In genomic region chr6:51129591-51129990, GRCm38 (mm10) we compare ENCODE assay signal across 8 mouse cellular contexts.
DNase-seq lines count a peak whose midpoint lies in the region; ATAC-seq lines count a peak whose summit lies in the region.

No protein-coding gene starts in this region.

- H3K27ac ChIP-seq in heart, embryonic 11.5 days (ENCODE audit: low read depth, low read length): no peak overlapping the region
- H3K27ac ChIP-seq in limb, embryonic 15.5 days: no peak overlapping the region
- no peak overlapping the region for H3K27ac ChIP-seq in neural tube, embryonic 15.5 days (replicated peaks)

- 82% methylated on average over 14 of the region's 14 CpGs for WGBS in heart, embryonic 11.5 days (ENCODE audit: insufficient replicate concordance)
- WGBS in limb, embryonic 15.5 days: 51% methylated on average over 14 of the region's 14 CpGs
- 92% methylated on average over 14 of the region's 14 CpGs for WGBS in neural tube, embryonic 15.5 days

- DNase-seq in heart, adult 11 months: peak; percentile 98
- DNase-seq in heart, postnatal 14 days: peak; percentile 30 to 44
- peak; percentile 33 to 55 for DNase-seq in natural killer cell, adult 2 months (ENCODE audit: low spot score in 2 of 2)
- no peak for DNase-seq in Muller cell, postnatal 12 days (ENCODE audit: inconsistent ontology term)
- no peak for DNase-seq in cerebellum, postnatal 36 days

- ATAC-seq in heart, embryonic 11.5 days (replicated peaks; ENCODE audit: insufficient number of reproducible peaks, low FRiP score, low TSS enrichment): no peak
- no peak for ATAC-seq in limb, embryonic 15.5 days (ENCODE audit: insufficient number of reproducible peaks, low FRiP score, low TSS enrichment, low read depth)
- ATAC-seq in neural tube, embryonic 15.5 days (ENCODE audit: low FRiP score): no peak

- H3K27me3 ChIP-seq in heart, embryonic 11.5 days (ENCODE audit: control insufficient read depth, insufficient read depth, low read length): no peaks in the 10 kb centered on the region
- H3K27me3 ChIP-seq in limb, embryonic 15.5 days: no peaks in the 10 kb centered on the region
- H3K27me3 ChIP-seq in neural tube, embryonic 15.5 days (replicated peaks): no peaks in the 10 kb centered on the region

- H3K4me2 ChIP-seq in heart, embryonic 11.5 days: no peak overlapping the region
- H3K4me2 ChIP-seq in limb, embryonic 15.5 days: peak overlapping the region; percentile 34; the same call in 1 of the 2 replicates
- H3K4me2 ChIP-seq in neural tube, embryonic 15.5 days: no peak overlapping the region

- H3K4me3 ChIP-seq in heart, embryonic 11.5 days (ENCODE audit: low read depth, low read length): no peak overlapping the region
- H3K4me3 ChIP-seq in limb, embryonic 15.5 days: peak overlapping the region; percentile 12; the same call in 1 of the 2 replicates
- no peak overlapping the region for H3K4me3 ChIP-seq in neural tube, embryonic 15.5 days (replicated peaks)

- H3K9ac ChIP-seq in heart, embryonic 11.5 days (ENCODE audit: low read depth, low read length): no peak overlapping the region
- H3K9ac ChIP-seq in limb, embryonic 15.5 days: no peak overlapping the region
- H3K9ac ChIP-seq in neural tube, embryonic 15.5 days (replicated peaks): no peak overlapping the region

- H3K4me1 ChIP-seq in heart, embryonic 11.5 days (ENCODE audit: control insufficient read depth, insufficient read depth, low read length): no peaks in the 10 kb centered on the region
- peaks cover 12% of the 10 kb centered on the region; the same call in 1 of the 2 replicates for H3K4me1 ChIP-seq in limb, embryonic 15.5 days
- no peaks in the 10 kb centered on the region for H3K4me1 ChIP-seq in neural tube, embryonic 15.5 days

- no peaks in the 10 kb centered on the region for H3K36me3 ChIP-seq in heart, embryonic 11.5 days (ENCODE audit: control insufficient read depth, insufficient read depth, low read length)
- H3K36me3 ChIP-seq in limb, embryonic 15.5 days: no peaks in the 10 kb centered on the region
- no peaks in the 10 kb centered on the region for H3K36me3 ChIP-seq in neural tube, embryonic 15.5 days

- no peaks in the 10 kb centered on the region for H3K9me3 ChIP-seq in heart, embryonic 11.5 days (replicated peaks; ENCODE audit: control insufficient read depth, low read length)
- H3K9me3 ChIP-seq in limb, embryonic 15.5 days: no peaks in the 10 kb centered on the region
- no peaks in the 10 kb centered on the region for H3K9me3 ChIP-seq in neural tube, embryonic 15.5 days (replicated peaks)

- intact Hi-C loops in heart, postnatal 14 days (cut with DNase I): loop anchor here (5.0 kb wide), 1 partner anchor 33 kb away; no protein-coding TSS in a partner anchor

Comparison
In these comparisons a context has a peak if more than half of its experiments do, and no peak if none do; other contexts are left out.
1. DNase-seq: peak in heart, adult 11 months (single experiment), heart, postnatal 14 days (2 of 2) and natural killer cell, adult 2 months (2 of 2); none in Muller cell, postnatal 12 days (single experiment) and cerebellum, postnatal 36 days (0 of 2).